Mouse (Mus musculus) heart, postnatal 0 days (tissue): Measurements from ENCODE around the gene Ggt5. TPM values are rescaled to one million over a fixed set of nuclear protein-coding genes. Genes with fewer than 3 reads are reported as not detected.

ENCODE experiments used
- ATAC-seq: fragments of 200-750 bp; cut with Nextera tagmentation; 2 replicates; pipeline ENCODE4 v1.8.0; 2017; ENCODE audit warnings: low read depth, moderate number of reproducible peaks, moderate library complexity; ENCODE audit not compliant: insufficient read depth
- DNase-seq: peaks from one replicate; pipeline ENCODE4 v3.0.0-alpha.2; 2016; ENCODE audit warnings: low spot score
- H3K27ac ChIP-seq: fragments of 300-500 bp; sonication (generic); 2 replicates; pipeline ENCODE4 v1.5.1; 2014; ENCODE audit warnings: low read depth, mild to moderate bottlenecking
- H3K27me3 ChIP-seq: fragments of 300-500 bp; sonication (generic); 2 replicates; pipeline ENCODE4 v1.6.1; 2014; ENCODE audit warnings: low read length, mixed read lengths; ENCODE audit not compliant: control insufficient read depth, insufficient read depth
- H3K36me3 ChIP-seq: fragments of 300-500 bp; sonication (generic); replicated peaks from 2 replicates; pipeline ENCODE4 v1.6.1; 2014; ENCODE audit warnings: low read length, mixed read lengths; ENCODE audit not compliant: control insufficient read depth, insufficient read depth
- H3K4me1 ChIP-seq: fragments of 300-500 bp; sonication (generic); 2 replicates; pipeline ENCODE4 v1.6.1; 2014; ENCODE audit warnings: antibody characterized with exemption; ENCODE audit not compliant: control insufficient read depth, insufficient read depth
- H3K4me2 ChIP-seq: fragments of 300-500 bp; sonication (generic); 2 replicates; pipeline ENCODE4 v1.6.1; 2014; ENCODE audit warnings: low read depth, mild to moderate bottlenecking, low read length, moderate library complexity
- H3K4me3 ChIP-seq: fragments of 300-500 bp; sonication (generic); 2 replicates; pipeline ENCODE4 v1.5.1; 2014; ENCODE audit warnings: low read depth, low read length
- H3K9ac ChIP-seq: fragments of 300-500 bp; sonication (generic); replicated peaks from 2 replicates; pipeline ENCODE4 v1.6.1; 2014; ENCODE audit warnings: low read depth, low read length, mixed read lengths
- H3K9me3 ChIP-seq: fragments of 300-500 bp; sonication (generic); replicated peaks from 2 replicates; pipeline ENCODE4 v1.6.1; 2016; ENCODE audit warnings: low read length; ENCODE audit not compliant: control insufficient read depth
- CTCF ChIP-seq: IDR thresholded peaks from 2 replicates; pipeline ENCODE4 v1.5.1; 2016; ENCODE audit warnings: antibody characterized with exemption, control low read depth, low read depth
- EP300 ChIP-seq: IDR thresholded peaks from 2 replicates; pipeline ENCODE4 v1.6.1; 2016; ENCODE audit warnings: antibody characterized with exemption, low read depth
- WGBS: fragments of 180-500 bp; shearing (Covaris S2); extraction: QIAGEN DNeasy Blood & Tissue Kit; methylation state at CpG from one replicate; pipeline ENCODE4 v1.1.7; 2014; 5-methylcytosine and 5-hydroxymethylcytosine counted together
- polyA plus RNA-seq: library from polyadenylated mRNA; unstranded; fragments of >200 nt; fragmentation: Nextera tagmentation; extraction: Ambion mirVana; gene quantifications from 2 replicates; pipeline ENCODE4 v1.2.1, GENCODE M21; 2015
- total RNA-seq: library from RNA; depleted of rRNA; stranded (reverse); fragments of >200 nt; gene quantifications from 2 replicates; pipeline ENCODE4 v1.2.3, GENCODE M21; 2014; ENCODE audit warnings: low replicate concordance

Ggt5 gene
- total and polyA plus RNA-seq, 2 experiments from 2014 or later, result 6.7 to 53.4 TPM

- Histone ChIP-seq H3K27me3 (no peaks in the 10 kb centered on the region), H3K36me3 (no peaks in the 10 kb centered on the region), H3K9ac (no peak overlapping the region), H3K4me1 (no peaks in the 10 kb centered on the region), H3K27ac (no peak overlapping the region), H3K4me3 (no peak overlapping the region), H3K9me3 (no peaks in the 10 kb centered on the region), H3K4me2 (no peak overlapping the region)
- DNase-seq, result no peak
- ATAC-seq, result no peak
- TF ChIP-seq EP300, result no peak
- TF ChIP-seq CTCF, result no peak
- WGBS, result 78% methylated on average over 6 of the region's 6 CpGs
Observed at GRCm38 (mm10) chr10:75579129-75579528, 10.0 kb upstream of the Ggt5 start.

- 0 out of 2 replicates have a peak, but pooled peaks cover 7% of the 10 kb centered on the region for H3K27me3 ChIP-seq
- ATAC-seq, result peak; percentile 56
- H3K4me1 ChIP-seq, result peaks cover 21% of the 10 kb centered on the region
- WGBS, result 16% methylated on average over 20 of the region's 20 CpGs
- H3K9me3 ChIP-seq, result no peaks in the 10 kb centered on the region
- TF ChIP-seq CTCF, result peak; percentile 99
- TF ChIP-seq EP300, result no peak
- H3K9ac ChIP-seq, result no peak overlapping the region
- no peaks in the 10 kb centered on the region for H3K36me3 ChIP-seq
- DNase-seq, result peak; percentile 76
- H3K27ac ChIP-seq, result peak overlapping the region; percentile 81; the same call in 1 of the 2 replicates
- H3K4me2 ChIP-seq, result peak overlapping the region; percentile 46
- H3K4me3 ChIP-seq, result no peak overlapping the region; the same call in 1 of the 2 replicates
Observed at GRCm38 (mm10) chr10:75585876-75586552, 3.1 kb upstream of the Ggt5 start.

GRCm38 (mm10) chr10:75586553-75586879 lies 2.6 kb upstream of the Ggt5 start:
- 0 out of 2 replicates have a peak, but pooled peaks cover 7% of the 10 kb centered on the region for H3K27me3 ChIP-seq
- H3K4me3 ChIP-seq, result no peak overlapping the region
- H3K36me3 ChIP-seq, result no peaks in the 10 kb centered on the region
- no peak for DNase-seq
- peak overlapping the region; percentile 81; the same call in 1 of the 2 replicates for H3K27ac ChIP-seq
- TF ChIP-seq CTCF (no peak), EP300 (no peak)
- no peak overlapping the region for H3K4me2 ChIP-seq
- H3K4me1 ChIP-seq, result peaks cover 21% of the 10 kb centered on the region
- WGBS, result 96% methylated on average over 1 of the region's 1 CpGs
- H3K9me3 ChIP-seq, result no peaks in the 10 kb centered on the region
- ATAC-seq, result no peak
- H3K9ac ChIP-seq, result no peak overlapping the region

- Histone ChIP-seq H3K27me3 (0 out of 2 replicates have a peak, but pooled peaks cover 7% of the 10 kb centered on the region), H3K4me3 (no peak overlapping the region), H3K9me3 (no peaks in the 10 kb centered on the region), H3K27ac (peak overlapping the region; percentile 81), H3K9ac (no peak overlapping the region), H3K4me1 (peaks cover 23% of the 10 kb centered on the region), H3K36me3 (no peaks in the 10 kb centered on the region), H3K4me2 (no peak overlapping the region)
- peak; percentile 48 for ATAC-seq
- TF ChIP-seq CTCF (no peak), EP300 (peak; percentile 66; the same call in 1 of the 2 replicates)
- WGBS, result 43% methylated on average over 4 of the region's 4 CpGs
- peak; percentile 73 for DNase-seq
Observed at GRCm38 (mm10) chr10:75587781-75588180, 1.4 kb upstream of the Ggt5 start.

- H3K27ac ChIP-seq, result peak overlapping the region; percentile 81
- no peak overlapping the region for H3K4me2 ChIP-seq
- H3K9me3 ChIP-seq, result no peaks in the 10 kb centered on the region
- ATAC-seq (peak; percentile 16; the same call in 1 of the 2 replicates), DNase-seq (peak; percentile 34)
- peaks cover 23% of the 10 kb centered on the region for H3K4me1 ChIP-seq
- H3K27me3 ChIP-seq, result 0 out of 2 replicates have a peak, but pooled peaks cover 7% of the 10 kb centered on the region
- 46% methylated on average over 5 of the region's 5 CpGs for WGBS
- no peak overlapping the region for H3K4me3 ChIP-seq
- TF ChIP-seq EP300 (no peak), CTCF (no peak)
- no peak overlapping the region for H3K9ac ChIP-seq
- no peaks in the 10 kb centered on the region for H3K36me3 ChIP-seq
Observed at GRCm38 (mm10) chr10:75588336-75588735, 804 bp upstream of the Ggt5 start.

- H3K27me3 ChIP-seq, result 0 out of 2 replicates have a peak, but pooled peaks cover 7% of the 10 kb centered on the region
- H3K4me3 ChIP-seq, result peak overlapping the region; percentile 38
- no peaks in the 10 kb centered on the region for H3K9me3 ChIP-seq
- peak overlapping the region; percentile 56 for H3K4me2 ChIP-seq
- DNase-seq (peak; percentile 13), ATAC-seq (no peak)
- TF ChIP-seq CTCF, result no peak
- TF ChIP-seq EP300, result no peak
- peak overlapping the region; percentile 81 for H3K27ac ChIP-seq
- no peaks in the 10 kb centered on the region for H3K36me3 ChIP-seq
- WGBS, result 40% methylated on average over 16 of the region's 16 CpGs
- peaks cover 23% of the 10 kb centered on the region for H3K4me1 ChIP-seq
- peak overlapping the region; percentile 45 for H3K9ac ChIP-seq
Observed at GRCm38 (mm10) chr10:75589651-75590050, 511 bp downstream of the Ggt5 start.
